Mouse (Mus musculus): ENCODE measurements around the gene Arfgap1. TPM values are rescaled to one million over a fixed set of nuclear protein-coding genes. Genes with fewer than 3 reads are reported as not detected.

Gene Arfgap1
- total RNA-seq (2021) = 10 to 100 TPM; 28.8 to 32.2 TPM
- 31.9 and 41.4 TPM in 2 replicates for polyA plus RNA-seq (2012; rRNA removed)
- long read RNA-seq, transcript Arfgap1-201 (14 exons, 2,714 nt) = major isoform, 33 of 56 reads
- long read RNA-seq, partial matches to known transcripts = 2 of 56 reads
- long read RNA-seq, other reads (novel, unspliced or antisense) = 21 of 56 reads

- WGBS = under 1% methylated on average over 57 of the region's 57 CpGs
- H3K4me3 ChIP-seq = peak within 1 kb of the TSS; percentile 73
- peaks cover 4% of the 10 kb centered on the region for H3K4me1 ChIP-seq (ENCODE audit: control insufficient read depth, insufficient read depth, low read length)
- peaks cover 2% of the 10 kb centered on the region for H3K36me3 ChIP-seq (ENCODE audit: control insufficient read depth, insufficient read depth, low read length)
- TF ChIP-seq POLR2A (IDR thresholded peaks at IDR 0.05; ENCODE audit: insufficient read depth, low read depth, low read length) (peak; percentile 90), EP300 (IDR thresholded peaks at IDR 0.05; ENCODE audit: insufficient read depth, low read depth, low read length) (peak; percentile 70; the same call in 1 of the 2 replicates), CTCF (IDR thresholded peaks at IDR 0.05) (0 out of 2 replicates have a peak, but pooled peaks have one; percentile 4)
- peaks cover 5% of the 10 kb centered on the region for H3K79me2 ChIP-seq (replicated peaks; ENCODE audit: control insufficient read depth, insufficient read depth, low read length)
- peak within 1 kb of the TSS; percentile 97 for H3K27ac ChIP-seq
- intact Hi-C loops (cut with DNase I) = no loop called here
- no peaks in the 10 kb centered on the region for H3K27me3 ChIP-seq (ENCODE audit: control insufficient read depth, insufficient read depth, low read length)
- H3K9ac ChIP-seq (ENCODE audit: low read depth, low read length) = peak within 1 kb of the TSS; percentile 95
- DNase-seq = peak; percentile 95
Observed at GRCm38 (mm10) chr2:180967010-180967763, at the start of gene Arfgap1. Gene Arfgap1 (plus strand): TSS chr2:180967225.

- H3K4me1 ChIP-seq (ENCODE audit: control insufficient read depth, insufficient read depth, low read length) = peaks cover 5% of the 10 kb centered on the region
- under 1% methylated on average over 61 of the region's 61 CpGs for WGBS
- intact Hi-C loops (cut with DNase I) = no loop called here
- DNase-seq = no peak
- H3K9ac ChIP-seq (ENCODE audit: low read depth, low read length) = peak overlapping the region; percentile 99
- peak overlapping the region; percentile 80 for H3K27ac ChIP-seq
- no peak for TF ChIP-seq POLR2A (IDR thresholded peaks at IDR 0.05; ENCODE audit: insufficient read depth, low read depth, low read length)
- no peak for TF ChIP-seq CTCF (IDR thresholded peaks at IDR 0.05)
- TF ChIP-seq EP300 (IDR thresholded peaks at IDR 0.05; ENCODE audit: insufficient read depth, low read depth, low read length) = no peak
- H3K36me3 ChIP-seq (ENCODE audit: control insufficient read depth, insufficient read depth, low read length) = peaks cover 19% of the 10 kb centered on the region
- H3K27me3 ChIP-seq (ENCODE audit: control insufficient read depth, insufficient read depth, low read length) = no peaks in the 10 kb centered on the region
- H3K4me3 ChIP-seq = peak overlapping the region; percentile 94
- H3K79me2 ChIP-seq (replicated peaks; ENCODE audit: control insufficient read depth, insufficient read depth, low read length) = peaks cover 4% of the 10 kb centered on the region
Observed at GRCm38 (mm10) chr2:180919913-180920809, 46.9 kb upstream of the Arfgap1 start.

- no peaks in the 10 kb centered on the region for H3K27me3 ChIP-seq (ENCODE audit: control insufficient read depth, insufficient read depth, low read length)
- peaks cover 16% of the 10 kb centered on the region for H3K36me3 ChIP-seq (ENCODE audit: control insufficient read depth, insufficient read depth, low read length)
- intact Hi-C loops (cut with DNase I) = no loop called here
- peaks cover 4% of the 10 kb centered on the region for H3K79me2 ChIP-seq (replicated peaks; ENCODE audit: control insufficient read depth, insufficient read depth, low read length)
- under 1% methylated on average over 55 of the region's 56 CpGs for WGBS
- TF ChIP-seq EP300 (IDR thresholded peaks at IDR 0.05; ENCODE audit: insufficient read depth, low read depth, low read length) (no peak), POLR2A (IDR thresholded peaks at IDR 0.05; ENCODE audit: insufficient read depth, low read depth, low read length) (peak; percentile 69; the same call in 1 of the 2 replicates), CTCF (IDR thresholded peaks at IDR 0.05) (no peak)
- H3K4me3 ChIP-seq = peak within 1 kb of the TSS; percentile 94
- peak within 1 kb of the TSS; percentile 80 for H3K27ac ChIP-seq
- peak; percentile 98 to 99 for DNase-seq
- H3K4me1 ChIP-seq (ENCODE audit: control insufficient read depth, insufficient read depth, low read length) = peaks cover 2% of the 10 kb centered on the region
- peak within 1 kb of the TSS; percentile 99 for H3K9ac ChIP-seq (ENCODE audit: low read depth, low read length)
Observed at GRCm38 (mm10) chr2:180920810-180921400, 46.1 kb upstream of the Arfgap1 start, which contains the start of gene Ythdf1. Gene Ythdf1 (minus strand): TSS chr2:180920949.

- 88% methylated on average over 6 of the region's 6 CpGs for WGBS
Observed at GRCm38 (mm10) chr2:180922739-180923138, 44.3 kb upstream of the Arfgap1 start.

GRCm38 (mm10) chr2:180925176-180925575 is 41.8 kb upstream of the Arfgap1 start:
- intact Hi-C loops (cut with DNase I) = loop anchor here (1.0 kb wide), 3 partner anchors 39 to 147 kb away; no protein-coding TSS in a partner anchor
- H3K36me3 ChIP-seq (ENCODE audit: control insufficient read depth, insufficient read depth, low read length) = no peaks in the 10 kb centered on the region
- H3K27me3 ChIP-seq (ENCODE audit: control insufficient read depth, insufficient read depth, low read length) = no peaks in the 10 kb centered on the region
- WGBS = 11% methylated on average over 4 of the region's 4 CpGs
- TF ChIP-seq CTCF (IDR thresholded peaks at IDR 0.05) = peak; percentile 97
- TF ChIP-seq EP300 (IDR thresholded peaks at IDR 0.05; ENCODE audit: insufficient read depth, low read depth, low read length) = peak; percentile 87
- TF ChIP-seq POLR2A (IDR thresholded peaks at IDR 0.05; ENCODE audit: insufficient read depth, low read depth, low read length) = no peak
- H3K4me3 ChIP-seq = no peak overlapping the region
- H3K79me2 ChIP-seq (replicated peaks; ENCODE audit: control insufficient read depth, insufficient read depth, low read length) = peaks cover 3% of the 10 kb centered on the region; the same call in 1 of the 2 replicates
- no peak overlapping the region for H3K27ac ChIP-seq
- no peaks in the 10 kb centered on the region for H3K4me1 ChIP-seq (ENCODE audit: control insufficient read depth, insufficient read depth, low read length)
- no peak overlapping the region for H3K9ac ChIP-seq (ENCODE audit: low read depth, low read length)
- peak; percentile 62 to 81 for DNase-seq

More at GRCm38 (mm10) chr2:180922739-180923138, 44.3 kb upstream of the Arfgap1 start:
- no peak overlapping the region for H3K27ac ChIP-seq
- H3K9ac ChIP-seq (ENCODE audit: low read depth, low read length) = no peak overlapping the region
- TF ChIP-seq POLR2A (IDR thresholded peaks at IDR 0.05; ENCODE audit: insufficient read depth, low read depth, low read length) (no peak), CTCF (IDR thresholded peaks at IDR 0.05) (no peak), EP300 (IDR thresholded peaks at IDR 0.05; ENCODE audit: insufficient read depth, low read depth, low read length) (no peak)
- no peak overlapping the region for H3K4me3 ChIP-seq
- H3K27me3 ChIP-seq (ENCODE audit: control insufficient read depth, insufficient read depth, low read length) = no peaks in the 10 kb centered on the region
- peaks cover 2% of the 10 kb centered on the region; the same call in 1 of the 2 replicates for H3K4me1 ChIP-seq (ENCODE audit: control insufficient read depth, insufficient read depth, low read length)
- H3K36me3 ChIP-seq (ENCODE audit: control insufficient read depth, insufficient read depth, low read length) = peaks cover 8% of the 10 kb centered on the region
- intact Hi-C loops (cut with DNase I) = no loop called here
- no peak for DNase-seq
- peaks cover 4% of the 10 kb centered on the region for H3K79me2 ChIP-seq (replicated peaks; ENCODE audit: control insufficient read depth, insufficient read depth, low read length)

All from heart, adult 2 months (tissue).